Mouse (Mus musculus) adrenal gland, adult (tissue): ENCODE results near the gene BC028528.
"Not testable (repeated sequence)": the region's sequence is repeated elsewhere in the genome, so short reads cannot be mapped to it uniquely, and the experiment has no call there.

ENCODE experiments used
- DNase-seq, 2 experiments: peaks; one replicate each; pipeline ENCODE4 v3.0.0; 2022 to 2023; ENCODE audit warnings: low spot score in 1 of 2; ENCODE audit not compliant: inconsistent age in 2 of 2

The BC028528 gene

DNA sequence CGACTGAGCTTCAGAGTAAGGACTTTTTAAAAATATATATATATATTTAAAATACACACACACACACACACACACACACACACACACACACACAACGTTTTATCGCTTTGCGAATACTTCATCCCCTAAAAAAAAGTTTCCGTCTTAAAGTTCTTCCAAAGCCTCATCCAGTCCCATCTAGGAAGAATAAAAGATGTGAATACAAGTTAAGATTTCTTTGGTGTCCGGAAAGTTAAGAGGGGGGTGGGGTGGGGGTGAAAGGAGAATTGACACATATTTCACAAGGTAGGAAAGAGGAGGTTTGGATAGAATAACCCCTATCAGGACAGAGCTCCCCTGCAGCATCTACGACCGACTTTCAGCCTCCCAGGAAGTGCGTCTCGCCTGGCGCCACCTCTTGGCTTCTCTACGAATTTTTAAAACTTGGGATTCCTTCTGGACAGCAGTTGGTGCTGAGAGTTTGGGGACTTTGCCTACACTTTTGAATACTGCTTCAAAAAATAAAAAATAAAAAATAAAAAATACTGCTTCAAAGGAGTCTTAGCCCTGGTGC lies 14.2 kb upstream of the BC028528 start:
- peak; percentile 57 to 77 for DNase-seq

DNA sequence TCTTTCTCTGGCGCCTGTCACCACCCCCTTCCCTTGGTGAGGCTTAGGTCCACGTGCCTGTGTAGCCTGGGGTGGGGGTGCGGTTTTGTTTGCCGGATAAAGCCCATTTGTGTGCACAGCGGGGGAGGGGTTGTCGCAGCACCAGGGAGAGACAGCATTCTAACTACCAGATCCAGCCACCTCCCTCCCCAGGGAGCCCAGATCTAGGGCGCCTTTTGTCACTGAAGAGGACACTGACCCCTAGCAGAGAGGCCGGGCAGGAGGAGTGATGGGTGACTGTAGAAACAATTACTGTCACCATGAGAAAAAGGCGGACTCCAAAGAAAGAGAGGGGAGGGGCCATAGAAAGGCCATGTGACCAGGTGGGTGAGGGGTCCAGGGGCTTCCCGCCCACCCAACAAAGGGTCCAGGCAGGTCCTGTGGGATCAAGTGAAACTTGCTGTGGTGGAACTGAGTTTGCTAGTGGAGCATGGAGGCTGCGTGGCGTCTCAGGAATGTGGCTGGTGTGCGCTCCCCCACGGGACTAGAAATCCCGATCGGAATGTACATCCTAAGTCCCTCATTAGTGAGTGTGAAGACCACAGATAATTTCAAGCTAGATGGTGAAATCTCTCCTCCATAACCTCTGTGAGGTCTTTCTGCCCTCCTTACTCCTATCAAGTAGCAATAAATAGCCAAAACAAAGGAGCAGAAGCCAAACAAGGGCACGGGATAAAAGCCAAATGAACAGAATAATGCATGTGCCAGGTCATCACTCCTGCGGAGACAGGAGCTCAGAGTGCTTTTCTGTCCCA lies 13.5 kb upstream of the BC028528 start:
- peak in 1 of 2 experiments; percentile 53 for DNase-seq

DNA sequence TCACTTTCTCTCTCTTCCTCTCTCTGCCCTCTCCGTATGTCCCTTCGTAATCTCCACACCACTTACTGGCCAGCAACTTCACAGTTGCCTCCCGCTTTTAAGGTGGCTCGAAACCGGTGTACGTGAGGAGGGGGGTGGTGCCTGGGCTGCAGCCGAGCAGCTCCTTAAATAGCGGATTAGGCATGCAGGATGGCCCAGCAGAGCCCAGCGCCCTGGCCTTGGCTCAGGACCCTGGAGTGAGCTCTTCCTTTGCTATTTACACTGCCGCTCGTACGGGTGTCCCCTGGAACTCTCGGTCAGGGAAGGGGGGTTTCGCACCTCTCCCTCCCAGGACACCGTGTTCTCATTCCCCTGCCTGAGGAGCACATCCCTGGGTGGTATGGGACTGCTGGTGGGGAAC lies 12.8 kb upstream of the BC028528 start, which contains the start of gene Car14:
Gene Car14 (minus strand): TSS at position 124 of the 400 bp plus-strand sequence.
- peak in 1 of 2 experiments; percentile 50 for DNase-seq

DNA sequence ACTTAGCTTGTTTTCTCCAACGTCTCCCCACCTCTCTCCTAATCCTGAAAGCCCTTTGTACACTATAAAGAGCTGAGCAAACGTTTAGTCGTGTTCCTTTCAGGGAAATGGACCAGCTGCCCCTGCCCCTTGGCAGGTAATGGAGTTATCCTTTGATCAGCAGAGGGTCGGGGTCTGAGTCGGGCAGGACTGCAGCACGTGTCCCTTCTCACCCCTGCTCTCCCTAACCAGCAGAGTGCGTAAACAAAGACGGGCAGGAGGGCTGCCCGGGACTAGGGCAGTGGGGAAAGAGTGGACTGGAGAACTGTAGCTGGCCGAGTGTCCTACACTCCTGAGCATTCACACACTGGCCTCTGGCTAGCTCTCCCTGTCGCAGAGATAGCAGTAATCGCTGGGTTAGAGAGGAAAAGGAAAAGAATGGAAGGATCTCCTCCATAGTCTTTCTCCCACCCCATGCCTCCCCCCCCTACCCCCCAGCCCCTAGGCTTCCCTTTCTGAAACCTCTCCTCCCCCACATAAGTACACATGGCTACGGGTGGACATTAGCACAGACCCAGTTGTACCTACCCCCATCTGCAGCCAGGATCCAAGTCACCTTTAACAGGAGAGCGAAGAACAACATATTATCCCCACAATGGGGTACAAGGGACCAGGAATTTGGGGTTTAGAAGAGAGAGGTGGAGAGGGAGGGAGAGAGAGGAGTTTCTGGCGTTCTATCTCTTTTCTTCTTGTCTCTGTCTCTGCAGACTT lies 12.1 kb upstream of the BC028528 start:
- DNase-seq = peak in 1 of 2 experiments; percentile 29

DNA sequence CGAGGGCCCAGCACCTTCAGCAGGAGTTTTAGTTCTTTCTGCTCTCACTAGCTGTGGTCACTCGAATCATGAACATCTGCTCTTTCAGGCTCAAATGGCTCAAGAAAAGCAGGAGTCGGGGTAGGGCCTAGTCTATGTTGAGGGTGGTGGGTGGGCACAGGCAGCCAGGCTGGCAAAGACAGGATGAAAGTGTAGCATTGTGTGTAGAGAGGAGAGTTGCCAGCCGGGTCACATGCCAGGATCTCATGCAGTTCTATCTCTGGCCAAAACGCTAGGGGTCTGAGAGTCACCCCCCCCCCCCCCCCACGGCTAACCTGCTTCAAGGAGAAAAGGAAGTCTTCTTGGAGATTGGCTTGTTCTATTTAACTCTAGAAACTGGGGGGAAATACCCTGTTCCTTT lies 10.8 kb upstream of the BC028528 start:
- DNase-seq = peak in 1 of 2 experiments; percentile 20

DNA sequence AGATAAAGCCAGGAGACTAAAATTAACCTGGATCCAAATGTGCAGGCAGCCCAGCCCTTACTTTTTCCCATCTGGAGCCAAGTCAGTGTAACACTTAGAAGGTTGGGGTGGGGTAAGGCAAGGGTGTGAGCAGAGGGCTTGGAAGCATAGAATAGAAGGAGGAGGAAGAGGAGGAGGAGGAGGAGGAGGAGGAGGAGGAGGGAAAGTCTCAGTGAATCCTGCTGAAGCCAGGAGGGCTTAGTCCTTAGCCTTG lies 10.5 kb upstream of the BC028528 start:
- DNase-seq = no peak

DNA sequence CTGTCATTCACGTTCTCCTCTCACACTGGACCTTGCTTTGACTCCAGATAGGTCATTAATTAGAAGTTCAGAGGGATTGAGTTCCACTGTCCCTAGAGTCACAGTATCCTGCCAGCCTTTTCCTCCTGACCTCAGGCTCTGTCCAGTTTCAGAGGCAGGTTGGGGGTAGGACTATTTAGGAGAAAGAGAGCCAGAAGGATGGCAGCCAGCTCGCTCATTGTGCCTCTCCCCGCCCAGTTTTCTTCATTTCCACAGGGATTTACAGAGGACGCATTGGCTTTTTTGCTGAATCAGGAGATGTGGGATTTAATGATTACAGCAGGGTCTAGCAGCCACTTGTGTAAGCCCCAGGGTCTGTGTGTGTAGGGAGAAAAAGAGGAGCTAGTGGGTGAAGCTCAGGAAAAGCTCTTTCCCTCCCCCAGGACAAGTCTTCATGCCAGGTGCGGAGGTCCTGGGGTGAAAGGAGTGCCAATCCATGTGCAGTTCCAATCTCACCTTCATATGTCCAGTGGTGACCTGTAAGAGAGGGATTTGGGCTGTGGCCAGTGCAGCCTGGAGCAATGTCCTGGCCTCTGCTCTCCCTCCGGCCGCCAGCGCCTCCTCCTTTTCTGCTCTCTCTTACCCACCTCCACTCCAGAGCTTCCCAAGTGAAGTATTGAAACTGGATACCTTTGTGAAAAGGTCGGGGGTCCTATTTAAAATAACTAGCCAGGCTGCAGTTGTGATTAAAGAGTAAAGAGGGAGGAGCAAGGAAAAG lies 10.0 kb upstream of the BC028528 start:
- DNase-seq = peak in 1 of 2 experiments; percentile 50

DNA sequence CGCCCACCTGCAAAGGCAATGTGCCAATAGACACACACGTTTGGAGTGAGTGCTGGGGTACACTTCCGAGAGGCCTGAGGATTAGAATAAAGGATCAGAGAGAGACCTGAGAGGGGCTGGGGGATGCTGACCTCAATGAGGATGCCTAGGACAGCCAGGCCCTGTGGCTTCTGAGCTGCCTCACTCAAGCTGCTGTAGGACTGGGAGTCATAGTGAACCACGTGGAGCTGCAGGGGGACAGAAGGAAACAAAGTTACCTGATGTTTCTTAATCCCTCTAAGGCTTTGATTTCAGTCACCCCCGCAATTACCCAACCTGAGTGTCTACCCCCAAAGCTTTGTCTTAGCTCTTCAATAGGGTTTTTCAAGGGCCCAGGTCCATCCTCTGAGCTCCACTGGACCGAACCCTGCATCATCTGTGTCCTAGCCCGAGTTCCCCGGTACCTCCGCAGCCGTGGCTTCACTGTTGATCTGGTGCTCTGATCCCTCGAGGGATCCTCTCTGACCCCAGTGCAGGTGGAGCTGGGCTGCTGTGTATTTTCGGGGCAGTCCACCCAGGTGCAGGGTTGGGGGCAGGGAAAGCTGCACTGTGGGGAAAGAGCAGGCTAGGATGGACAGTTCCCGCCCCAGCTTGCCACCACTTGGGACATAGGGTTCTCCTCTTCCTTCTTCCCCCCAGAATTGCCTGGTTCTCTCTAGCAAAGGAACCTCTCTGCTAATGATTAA lies 8.2 kb upstream of the BC028528 start:
- DNase-seq = no peak

DNA sequence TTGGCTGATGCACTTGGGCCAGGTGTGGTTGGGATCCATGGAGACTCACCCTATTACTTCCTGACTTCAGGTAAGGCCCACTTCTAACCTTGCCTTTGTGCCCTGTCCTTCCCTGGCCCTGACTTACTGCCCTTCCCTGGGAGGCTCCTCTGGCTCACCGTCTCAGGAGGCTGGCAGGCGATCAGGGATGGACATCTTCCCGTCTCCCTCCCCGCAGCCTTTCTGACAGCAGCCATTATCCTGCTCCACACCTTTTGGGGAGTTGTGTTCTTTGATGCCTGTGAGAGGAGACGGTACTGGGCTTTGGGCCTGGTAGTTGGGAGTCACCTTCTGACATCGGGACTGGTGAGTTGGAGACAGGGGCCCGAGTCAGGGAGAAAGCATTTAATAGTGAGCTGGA lies 3.7 kb upstream of the BC028528 start:
- not testable (repeated sequence) for DNase-seq

DNA sequence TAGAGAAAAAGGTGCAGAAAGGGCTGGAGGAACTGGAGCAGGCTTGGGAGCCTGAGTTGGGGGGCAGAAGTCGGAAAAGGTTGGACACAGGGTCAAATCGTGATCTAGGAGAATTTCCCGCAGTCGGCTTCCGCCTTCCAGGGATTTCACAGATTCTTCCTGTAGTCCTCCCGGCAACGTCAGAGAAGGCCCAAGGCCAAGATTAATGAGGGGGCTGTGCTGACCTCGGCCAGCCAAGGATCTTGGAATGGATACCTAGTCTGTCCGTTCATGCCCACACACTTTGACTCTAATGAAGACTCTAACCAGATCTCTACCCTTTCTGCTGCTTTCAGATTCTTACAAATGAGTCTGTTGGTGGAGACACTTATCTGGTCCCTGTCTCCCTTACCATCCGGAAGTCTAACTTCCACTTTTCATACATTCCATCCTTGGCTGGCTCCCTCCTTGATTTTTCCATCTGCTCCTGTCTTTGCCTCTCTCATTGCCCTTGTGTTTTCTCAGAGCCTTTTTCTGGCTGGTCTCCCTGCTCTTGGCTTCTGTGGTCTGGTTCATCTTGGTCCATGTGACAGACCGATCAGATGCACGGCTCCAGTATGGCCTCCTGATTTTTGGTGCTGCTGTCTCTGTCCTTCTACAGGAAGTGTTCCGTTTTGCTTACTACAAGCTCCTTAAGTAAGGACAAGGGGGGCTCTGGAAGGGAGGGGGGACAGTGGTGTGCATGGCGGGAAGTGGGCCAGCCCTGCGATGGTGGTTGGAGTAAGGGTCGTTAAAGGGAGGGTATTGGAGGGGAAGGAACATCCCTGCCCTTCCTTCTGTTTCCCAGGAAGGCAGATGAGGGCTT lies 2.7 kb upstream of the BC028528 start:
- DNase-seq = peak; percentile 82 to 93

DNA sequence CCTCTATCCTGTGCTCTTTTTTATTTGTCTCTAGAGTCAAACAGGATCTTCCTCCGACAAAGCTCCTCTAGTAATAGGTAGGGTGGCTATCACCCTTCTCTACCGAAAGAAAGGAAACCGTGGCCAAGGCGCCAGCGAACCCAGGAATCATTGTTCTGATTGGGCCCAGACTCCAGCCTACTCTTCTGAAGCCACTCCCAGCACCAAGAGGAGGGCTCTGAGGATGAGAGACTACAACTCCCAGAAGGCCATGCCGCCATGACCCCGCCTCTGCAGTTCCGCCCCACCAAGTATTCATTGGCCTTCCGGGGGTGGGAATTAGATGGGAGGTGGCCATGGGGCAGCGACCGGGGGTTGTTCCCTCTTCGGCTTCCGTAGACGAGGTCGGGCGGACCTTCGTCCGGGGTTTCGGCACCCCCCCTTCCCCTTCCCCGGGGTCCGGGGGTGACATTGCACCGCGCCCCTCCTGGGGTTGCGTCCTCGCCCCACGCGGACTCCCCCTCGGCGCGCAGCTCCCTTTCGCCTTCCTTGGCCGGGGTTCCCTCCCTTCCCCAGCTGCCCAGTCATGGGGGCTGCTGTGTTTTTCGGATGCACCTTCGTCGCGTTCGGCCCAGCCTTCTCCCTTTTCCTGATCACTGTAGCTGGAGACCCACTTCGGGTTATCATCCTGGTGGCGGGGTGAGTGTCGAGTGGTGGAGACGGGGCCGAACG lies 2.0 kb upstream of the BC028528 start, which contains the start of gene Aph1a:
Gene Aph1a (plus strand): TSS at position 364 of the 711 bp plus-strand sequence.
- peak; percentile 99 for DNase-seq

DNA sequence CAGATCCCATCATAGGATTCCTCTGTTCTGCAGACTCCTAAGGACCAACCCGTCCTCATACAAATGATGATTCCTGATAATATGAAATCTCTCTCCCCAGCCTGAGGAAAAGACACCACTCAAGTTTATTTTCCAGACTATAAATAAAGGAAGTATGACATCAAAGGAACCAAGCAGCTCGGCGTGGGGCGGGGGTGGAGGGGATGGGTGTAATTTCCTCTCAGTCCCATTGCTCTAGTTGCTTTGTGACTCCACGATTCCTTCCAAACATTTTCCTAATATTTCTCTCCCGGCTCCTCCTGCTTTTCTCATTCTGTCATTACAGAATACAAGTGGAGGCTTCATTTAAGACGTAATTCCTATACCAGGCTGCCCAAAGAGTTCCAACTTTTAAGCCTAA lies 1.3 kb upstream of the BC028528 start:
- DNase-seq = no peak

DNA sequence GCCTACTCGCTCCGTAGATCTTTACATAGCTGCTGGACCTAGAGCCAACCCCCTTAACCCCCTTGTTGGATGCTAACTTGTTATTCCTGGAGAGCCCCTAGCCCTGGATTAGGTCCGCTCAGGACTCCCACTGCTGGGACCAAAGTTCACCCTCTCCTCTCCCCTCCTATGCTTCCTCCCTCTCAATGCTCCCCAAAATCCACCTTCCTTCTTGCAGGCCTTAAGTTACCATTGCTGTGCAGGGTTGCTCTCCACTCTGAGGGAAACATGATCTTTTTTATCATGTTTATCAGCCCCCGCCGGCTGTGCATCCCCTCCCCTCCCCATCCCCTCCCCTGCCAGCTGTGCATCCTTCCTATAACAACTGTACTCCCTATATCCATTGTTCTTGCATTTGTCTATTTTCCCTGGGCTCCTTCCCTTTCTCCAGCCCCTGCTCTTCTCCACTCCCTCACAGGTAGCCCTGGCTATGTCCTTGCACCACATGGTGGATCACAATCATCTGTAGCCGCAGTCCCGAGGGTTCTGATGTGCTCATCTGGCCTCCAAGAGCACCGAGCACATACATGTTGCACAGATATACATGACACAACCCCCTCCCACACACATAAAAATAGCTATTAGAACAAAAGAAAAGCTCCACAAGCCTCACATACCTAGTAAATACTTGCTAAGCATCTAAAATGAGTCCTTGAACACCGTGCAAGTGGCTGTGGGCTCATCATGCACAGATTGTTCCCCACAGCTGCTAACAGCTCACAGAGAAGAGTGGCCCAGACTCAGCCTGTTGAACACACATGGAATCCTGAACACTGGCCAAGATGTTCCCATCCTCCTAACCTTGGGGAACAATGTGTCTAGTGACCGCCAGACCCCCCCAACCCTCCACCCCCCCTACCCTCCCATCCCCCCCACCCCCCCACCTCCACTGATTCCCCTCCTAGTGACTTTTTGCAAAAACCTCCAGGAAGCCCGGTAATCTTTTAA lies 554 bp upstream of the BC028528 start:
- DNase-seq = no peak

DNA sequence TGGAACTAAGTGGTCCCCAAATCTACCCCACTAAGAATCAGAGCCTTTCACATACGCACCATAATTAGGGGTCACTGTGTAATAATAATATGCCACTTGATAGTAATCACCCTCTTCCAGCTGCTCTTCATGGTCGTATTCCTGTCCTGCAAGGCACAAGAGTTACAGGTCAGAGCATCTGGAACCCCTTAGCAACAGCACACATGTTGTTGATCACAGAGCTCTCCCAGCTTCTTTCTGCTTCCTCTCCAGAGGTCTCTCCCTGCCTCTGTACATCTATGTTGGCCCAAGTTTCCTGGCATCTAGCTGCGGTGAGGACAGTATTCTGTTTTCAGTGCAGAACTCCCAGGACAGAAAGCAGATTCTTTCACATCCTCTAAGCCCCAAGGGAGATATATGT lies 2.1 kb downstream of the BC028528 start:
- DNase-seq = no peak

DNA sequence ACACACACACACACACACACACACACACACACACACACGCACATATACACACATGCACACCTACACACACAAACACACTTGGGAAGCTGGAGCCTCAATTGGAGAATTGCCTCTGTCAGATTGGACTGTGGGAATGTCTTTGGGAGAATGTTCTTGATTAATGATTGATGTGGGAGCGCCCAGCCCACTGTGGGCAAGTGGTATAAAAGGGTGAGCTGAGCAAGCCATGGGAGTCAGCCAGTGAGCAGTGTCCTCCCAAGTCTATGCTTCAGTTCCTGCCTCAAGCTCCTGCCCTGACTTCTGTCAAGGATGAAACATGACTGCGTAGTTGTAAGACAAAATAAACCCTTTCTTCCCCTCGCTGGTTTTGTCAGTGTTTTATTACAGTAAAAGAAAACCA lies 4.2 kb downstream of the BC028528 start:
- DNase-seq = no peak

DNA sequence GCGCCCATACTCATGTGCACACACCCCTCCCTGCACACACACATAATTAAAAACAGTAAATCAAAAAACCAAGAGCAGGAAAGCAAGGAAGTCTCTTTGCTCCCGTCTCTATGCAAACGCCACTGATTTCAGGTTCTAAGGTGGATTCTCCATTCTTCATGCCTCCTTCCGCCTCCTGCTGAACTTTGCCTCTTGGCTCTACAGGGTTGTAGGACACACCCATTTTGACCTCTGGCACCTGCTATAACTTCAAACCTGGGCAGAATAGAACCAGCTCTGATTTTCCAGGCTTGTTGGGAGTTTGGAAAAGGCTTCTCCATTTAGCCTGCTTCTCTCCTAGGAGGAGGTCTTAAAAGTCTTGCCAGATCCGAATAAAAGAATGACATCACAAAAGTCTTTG lies 7.4 kb downstream of the BC028528 start:
- DNase-seq = no peak

DNA sequence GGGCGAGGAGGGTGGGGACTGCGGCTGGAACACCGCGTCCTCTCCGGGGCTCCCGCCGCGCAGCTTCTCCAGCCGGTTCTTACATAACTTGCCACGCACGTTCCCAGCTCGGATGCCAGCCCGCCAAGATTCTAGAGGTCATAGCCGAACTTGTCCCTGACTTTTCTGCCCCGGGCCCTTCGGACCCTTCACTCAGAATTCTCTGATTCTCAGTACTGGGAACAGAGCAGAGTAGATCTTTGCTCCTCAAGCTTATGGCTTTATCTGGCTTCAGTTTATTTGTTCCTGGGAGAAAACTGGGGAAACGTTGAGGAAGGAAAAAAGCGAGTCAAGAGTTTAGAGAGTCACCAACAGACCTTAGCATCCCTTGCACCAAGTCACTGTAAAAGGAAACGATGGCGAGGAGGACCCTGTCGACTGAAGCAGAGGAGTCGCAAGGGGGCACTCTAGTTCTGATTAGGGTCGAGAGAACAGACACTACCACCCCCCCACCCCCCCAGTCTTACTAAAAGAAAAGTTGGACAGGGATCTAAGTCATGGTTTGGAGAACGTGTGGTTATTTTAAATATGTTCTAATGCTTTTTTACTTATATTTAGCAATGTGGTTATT lies 8.9 kb downstream of the BC028528 start:
- DNase-seq = peak; percentile 82 to 91
